Mouse (Mus musculus) lung, adult 2 months (tissue): ENCODE results near the gene Ilkap.

Experiments
- CTCF ChIP-seq: fragments of 200-500 bp; IDR thresholded peaks from 2 replicates; pipeline ENCODE4 v1.5.1; 2011; ENCODE audit warnings: mild to moderate bottlenecking, low read length, control low read depth; ENCODE audit not compliant: insufficient read depth
- POLR2A ChIP-seq: fragments of 200-500 bp; IDR thresholded peaks from 2 replicates; pipeline ENCODE4 v1.6.1; 2011; ENCODE audit warnings: low read depth, mild to moderate bottlenecking, control low read depth, low read length, borderline replicate concordance; ENCODE audit errors: extremely low read depth

GRCm38 (mm10) chr1:91366215-91367108 lies 32.2 kb downstream of the Ilkap start, which contains the start of gene Erfe:
- TF ChIP-seq CTCF (peak; percentile 32; the same call in 1 of the 2 replicates), POLR2A (no peak)
